Mouse (Mus musculus): ENCODE results near the gene Spaca4. TPM values are rescaled to one million over a fixed set of nuclear protein-coding genes. Genes with fewer than 3 reads are reported as not detected.

The Spaca4 gene
- total RNA-seq, 4 experiments from 2014 or later, result not detected

- DNase-seq (ENCODE audit: low spot score in 2 of 2), result no peak
Observed at GRCm38 (mm10) chr7:45713396-45713795, 12.2 kb downstream of the Spaca4 start.

GRCm38 (mm10) chr7:45712022-45712757 is 13.4 kb downstream of the Spaca4 start:
- peak in 1 of 2 experiments; percentile 49 for DNase-seq (ENCODE audit: low spot score in 2 of 2)

GRCm38 (mm10) chr7:45711316-45712021 is 14.1 kb downstream of the Spaca4 start:
- DNase-seq (ENCODE audit: low spot score in 2 of 2), result no peak

- no peak for DNase-seq (ENCODE audit: low spot score in 2 of 2)
Observed at GRCm38 (mm10) chr7:45710477-45711191, 15.0 kb downstream of the Spaca4 start.

- DNase-seq (ENCODE audit: low spot score in 2 of 2), result no peak
Observed at GRCm38 (mm10) chr7:45709677-45710355, 15.8 kb downstream of the Spaca4 start.

GRCm38 (mm10) chr7:45709036-45709435 is 16.6 kb downstream of the Spaca4 start:
- no peak for DNase-seq (ENCODE audit: low spot score in 2 of 2)

- no peak for DNase-seq (ENCODE audit: low spot score in 2 of 2)
Observed at GRCm38 (mm10) chr7:45708221-45708761, 17.3 kb downstream of the Spaca4 start.

- DNase-seq (ENCODE audit: low spot score in 2 of 2), result peak; percentile 90 to 93
Observed at GRCm38 (mm10) chr7:45707375-45707967, 18.1 kb downstream of the Spaca4 start.

- DNase-seq (ENCODE audit: low spot score in 2 of 2), result peak; percentile 64 to 88
Observed at GRCm38 (mm10) chr7:45706721-45707241, 18.8 kb downstream of the Spaca4 start.

GRCm38 (mm10) chr7:45705873-45706281 is 19.7 kb downstream of the Spaca4 start:
- DNase-seq (ENCODE audit: low spot score in 2 of 2), result peak; percentile 76 to 88

- peak in 1 of 2 experiments; percentile 61 for DNase-seq (ENCODE audit: low spot score in 2 of 2)
Observed at GRCm38 (mm10) chr7:45705443-45705864, 20.2 kb downstream of the Spaca4 start.

GRCm38 (mm10) chr7:45704730-45705442 is 20.7 kb downstream of the Spaca4 start, which contains the start of gene Dbp:
Dbp (plus strand) TSS chr7:45705088.
- DNase-seq (ENCODE audit: low spot score in 2 of 2), result peak; percentile 97 to 100

GRCm38 (mm10) chr7:45704046-45704559 is 21.5 kb downstream of the Spaca4 start:
- DNase-seq (ENCODE audit: low spot score in 2 of 2), result peak; percentile 66 to 87

- DNase-seq (ENCODE audit: low spot score in 2 of 2), result peak in 1 of 2 experiments; percentile 63
Observed at GRCm38 (mm10) chr7:45703521-45704033, 22.0 kb downstream of the Spaca4 start.

GRCm38 (mm10) chr7:45702809-45703520 is 22.6 kb downstream of the Spaca4 start:
- no peak for DNase-seq (ENCODE audit: low spot score in 2 of 2)

GRCm38 (mm10) chr7:45702316-45702715 is 23.3 kb downstream of the Spaca4 start:
- no peak for DNase-seq (ENCODE audit: low spot score in 2 of 2)

- no peak for DNase-seq (ENCODE audit: low spot score in 2 of 2)
Observed at GRCm38 (mm10) chr7:45701607-45702006, 24.0 kb downstream of the Spaca4 start.

GRCm38 (mm10) chr7:45701072-45701471 is 24.5 kb downstream of the Spaca4 start:
- no peak for DNase-seq (ENCODE audit: low spot score in 2 of 2)
